Mouse (Mus musculus): ENCODE measurements around the gene Mtmr11. TPM values are rescaled to one million over a fixed set of nuclear protein-coding genes. Genes with fewer than 3 reads are reported as not detected.

Gene Mtmr11
- polyA plus RNA-seq, 1 experiment, result 4.6 TPM

DNA sequence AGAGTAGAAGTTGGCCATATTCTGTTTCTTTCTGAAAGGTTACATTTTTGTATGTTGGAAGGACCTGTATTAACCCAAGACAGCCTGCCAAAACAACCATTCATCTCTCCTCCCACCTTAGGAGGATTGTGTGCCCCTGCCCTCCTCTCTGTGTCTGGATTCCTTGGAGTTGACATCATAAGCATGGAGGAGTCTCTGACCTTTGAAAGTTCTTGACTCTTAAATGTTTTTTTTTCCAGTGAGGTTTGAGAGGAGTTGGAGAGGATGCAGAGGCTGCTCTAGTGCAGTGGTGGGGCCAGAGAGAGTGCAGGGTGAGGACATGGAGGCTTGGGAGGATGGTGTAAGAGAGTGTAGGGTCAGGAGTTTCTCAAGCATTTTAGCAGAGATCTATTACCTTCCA lies 33.7 kb upstream of the Mtmr11 start:
- Histone ChIP-seq H3K36me3 (ENCODE audit: control insufficient read depth, insufficient read depth) (peaks cover 3% of the 10 kb centered on the region), H3ac (ENCODE audit: control insufficient read depth, insufficient read length) (no peak overlapping the region), H3K79me2 (ENCODE audit: control insufficient read depth, insufficient read depth) (peaks cover 78% of the 10 kb centered on the region), H3K27me3 (ENCODE audit: control insufficient read depth, insufficient read depth, insufficient read length) (no peaks in the 10 kb centered on the region), H3K4me2 (ENCODE audit: low read depth) (peak overlapping the region; percentile 8), H3K4me3 (no peak overlapping the region)
- TF ChIP-seq POLR2A (IDR thresholded peaks at IDR 0.05; ENCODE audit: insufficient read length, low read depth) (no peak), REST (IDR thresholded peaks at IDR 0.05; ENCODE audit: insufficient read depth, insufficient read length) (no peak), E2F4 (IDR thresholded peaks at IDR 0.05; ENCODE audit: insufficient read depth) (no peak), MYOD1 (IDR thresholded peaks at IDR 0.05; ENCODE audit: control insufficient read depth in 1 of 3, insufficient read length in 2 of 3, low read depth in 2 of 3) (no peak), CEBPB (IDR thresholded peaks at IDR 0.05; ENCODE audit: insufficient read depth, poor library complexity, severe bottlenecking) (no peak)

DNA sequence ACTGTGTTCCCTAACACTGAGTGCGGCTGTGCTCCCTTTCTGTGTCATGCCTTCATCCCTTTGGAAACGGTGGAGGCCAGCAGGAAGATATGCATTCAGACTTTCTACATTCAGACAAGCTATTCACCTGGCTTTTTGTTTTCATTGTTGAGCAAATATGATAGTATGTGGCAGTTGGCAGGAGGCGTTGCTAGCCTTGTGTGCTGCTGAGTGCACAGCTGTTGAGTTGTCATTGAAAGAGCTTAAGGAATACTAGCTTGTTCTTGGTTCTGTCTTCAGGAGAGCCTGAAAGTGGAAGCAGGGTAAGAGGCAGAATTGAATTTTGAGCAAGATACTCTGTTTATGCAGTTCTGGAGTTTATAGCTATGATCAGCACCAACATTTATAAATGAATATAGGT lies 29.3 kb upstream of the Mtmr11 start:
- Histone ChIP-seq H3ac (ENCODE audit: control insufficient read depth, insufficient read length) (no peak overlapping the region), H3K79me2 (ENCODE audit: control insufficient read depth, insufficient read depth) (peaks cover 57% of the 10 kb centered on the region), H3K36me3 (ENCODE audit: control insufficient read depth, insufficient read depth) (peaks cover 18% of the 10 kb centered on the region), H3K27me3 (ENCODE audit: control insufficient read depth, insufficient read depth, insufficient read length) (no peaks in the 10 kb centered on the region), H3K4me3 (no peak overlapping the region), H3K4me2 (ENCODE audit: low read depth) (no peak overlapping the region)
- TF ChIP-seq TCF3 (IDR thresholded peaks at IDR 0.05; ENCODE audit: insufficient read length, low read depth) (no peak), SRF (IDR thresholded peaks at IDR 0.05; ENCODE audit: control insufficient read depth, insufficient read length, low read depth) (no peak), MYOD1 (IDR thresholded peaks at IDR 0.05; ENCODE audit: control insufficient read depth in 1 of 3, insufficient read length in 2 of 3, low read depth in 2 of 3) (peak in 2 of 3 experiments; percentile 59 to 64), MYOG (IDR thresholded peaks at IDR 0.05; ENCODE audit: control insufficient read depth in 1 of 3, insufficient read depth in 1 of 3, insufficient read length in 2 of 3, low read depth in 2 of 3) (peak in 1 of 3 experiments; percentile 24)

DNA sequence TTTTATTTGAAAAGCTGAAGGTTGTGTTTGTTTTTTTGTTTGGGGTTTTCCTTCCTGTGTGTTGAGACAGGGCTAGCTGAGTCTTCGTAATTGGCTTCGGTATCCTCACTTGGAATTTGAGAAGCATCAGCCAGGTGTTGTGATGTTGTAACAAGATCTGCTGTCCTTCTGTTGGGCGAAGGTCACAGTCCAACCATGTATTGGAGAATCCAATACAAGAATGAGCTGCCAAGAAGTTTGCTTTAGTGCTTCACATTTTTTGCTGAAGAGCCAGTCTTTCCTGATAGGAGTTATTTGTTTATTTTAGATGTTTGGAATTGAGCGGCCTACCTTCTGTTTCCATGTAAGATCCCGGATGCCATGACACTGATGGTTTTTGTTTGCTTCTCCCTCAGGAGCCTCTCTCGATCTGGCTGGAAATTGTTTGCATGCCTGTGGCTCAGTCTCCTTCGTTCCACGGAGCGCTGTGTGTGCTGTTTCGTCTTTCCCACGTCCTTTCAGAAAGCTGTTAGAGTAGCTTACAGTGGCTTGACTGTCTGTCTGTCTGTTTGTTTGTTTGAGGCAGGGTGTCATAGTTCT lies 28.4 kb upstream of the Mtmr11 start:
- TF ChIP-seq MYOG (IDR thresholded peaks at IDR 0.05; ENCODE audit: control insufficient read depth in 1 of 3, insufficient read depth in 1 of 3, insufficient read length in 2 of 3, low read depth in 2 of 3), result no peak
- TF ChIP-seq POLR2AphosphoS2 (IDR thresholded peaks at IDR 0.05; ENCODE audit: insufficient read length, low read depth), result no peak
- TF ChIP-seq TCF3 (IDR thresholded peaks at IDR 0.05; ENCODE audit: insufficient read length, low read depth), result no peak
- TF ChIP-seq REST (IDR thresholded peaks at IDR 0.05; ENCODE audit: insufficient read depth, insufficient read length), result no peak
- no peak for TF ChIP-seq USF1 (IDR thresholded peaks at IDR 0.05; ENCODE audit: low read depth)
- no peak for TF ChIP-seq E2F4 (IDR thresholded peaks at IDR 0.05; ENCODE audit: insufficient read depth)
- TF ChIP-seq TCF12 (IDR thresholded peaks at IDR 0.05; ENCODE audit: insufficient read depth, poor library complexity, severe bottlenecking), result no peak
- TF ChIP-seq MYOD1 (IDR thresholded peaks at IDR 0.05; ENCODE audit: control insufficient read depth in 1 of 3, insufficient read length in 2 of 3, low read depth in 2 of 3), result no peak
- TF ChIP-seq MAX (IDR thresholded peaks at IDR 0.05; ENCODE audit: low read depth), result no peak
- no peak for TF ChIP-seq SRF (IDR thresholded peaks at IDR 0.05; ENCODE audit: control insufficient read depth, insufficient read length, low read depth)
- TF ChIP-seq CEBPB (IDR thresholded peaks at IDR 0.05; ENCODE audit: insufficient read depth, poor library complexity, severe bottlenecking), result no peak
- no peak for TF ChIP-seq POLR2A (IDR thresholded peaks at IDR 0.05; ENCODE audit: insufficient read length, low read depth)
- H3K4me3 ChIP-seq, result no peak overlapping the region
- H3K79me2 ChIP-seq (ENCODE audit: control insufficient read depth, insufficient read depth), result peaks cover 57% of the 10 kb centered on the region
- H3K4me2 ChIP-seq (ENCODE audit: low read depth), result peak overlapping the region; percentile 39
- H3ac ChIP-seq (ENCODE audit: control insufficient read depth, insufficient read length), result no peak overlapping the region
- H3K36me3 ChIP-seq (ENCODE audit: control insufficient read depth, insufficient read depth), result peaks cover 27% of the 10 kb centered on the region
- H3K27me3 ChIP-seq (ENCODE audit: control insufficient read depth, insufficient read depth, insufficient read length), result no peaks in the 10 kb centered on the region

DNA sequence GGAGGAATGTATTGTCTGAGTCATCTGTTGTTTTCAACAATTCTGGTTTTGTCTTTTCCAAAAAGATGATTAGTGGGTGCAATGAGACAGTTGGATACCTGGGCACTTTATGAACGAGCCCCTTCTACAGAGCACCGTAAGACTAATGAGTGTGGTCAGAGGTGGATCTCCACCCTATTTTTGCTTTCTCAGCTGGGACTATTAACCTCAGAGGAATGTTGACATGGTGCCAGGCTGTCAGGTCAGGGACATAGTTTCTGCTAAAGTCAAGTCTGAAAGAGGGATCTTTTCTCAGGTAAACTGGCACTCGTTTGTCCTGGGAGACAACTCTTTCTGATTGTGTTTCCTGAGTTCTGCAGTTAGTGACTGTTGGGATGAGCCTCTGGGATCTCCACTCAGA lies 26.8 kb upstream of the Mtmr11 start:
- no peak for TF ChIP-seq MYOG (IDR thresholded peaks at IDR 0.05; ENCODE audit: control insufficient read depth in 1 of 3, insufficient read depth in 1 of 3, insufficient read length in 2 of 3, low read depth in 2 of 3)
- TF ChIP-seq CEBPB (IDR thresholded peaks at IDR 0.05; ENCODE audit: insufficient read depth, poor library complexity, severe bottlenecking), result no peak
- TF ChIP-seq SRF (IDR thresholded peaks at IDR 0.05; ENCODE audit: control insufficient read depth, insufficient read length, low read depth), result no peak
- no peak for TF ChIP-seq TCF3 (IDR thresholded peaks at IDR 0.05; ENCODE audit: insufficient read length, low read depth)
- TF ChIP-seq E2F4 (IDR thresholded peaks at IDR 0.05; ENCODE audit: insufficient read depth), result no peak
- no peak for TF ChIP-seq MAX (IDR thresholded peaks at IDR 0.05; ENCODE audit: low read depth)
- no peak for TF ChIP-seq POLR2A (IDR thresholded peaks at IDR 0.05; ENCODE audit: insufficient read length, low read depth)
- no peak for TF ChIP-seq USF1 (IDR thresholded peaks at IDR 0.05; ENCODE audit: low read depth)
- TF ChIP-seq MYOD1 (IDR thresholded peaks at IDR 0.05; ENCODE audit: control insufficient read depth in 1 of 3, insufficient read length in 2 of 3, low read depth in 2 of 3), result no peak
- TF ChIP-seq TCF12 (IDR thresholded peaks at IDR 0.05; ENCODE audit: insufficient read depth, poor library complexity, severe bottlenecking), result no peak
- Histone ChIP-seq H3ac (ENCODE audit: control insufficient read depth, insufficient read length) (no peak overlapping the region), H3K27me3 (ENCODE audit: control insufficient read depth, insufficient read depth, insufficient read length) (no peaks in the 10 kb centered on the region), H3K4me3 (no peak overlapping the region), H3K36me3 (ENCODE audit: control insufficient read depth, insufficient read depth) (peaks cover 34% of the 10 kb centered on the region), H3K79me2 (ENCODE audit: control insufficient read depth, insufficient read depth) (peaks cover 41% of the 10 kb centered on the region), H3K4me2 (ENCODE audit: low read depth) (peak overlapping the region; percentile 13)

- Histone ChIP-seq H3K4me3 (no peak overlapping the region), H3K79me2 (ENCODE audit: control insufficient read depth, insufficient read depth) (no peaks in the 10 kb centered on the region), H3K36me3 (ENCODE audit: control insufficient read depth, insufficient read depth) (peaks cover 71% of the 10 kb centered on the region), H3K4me2 (ENCODE audit: low read depth) (no peak overlapping the region), H3K27me3 (ENCODE audit: control insufficient read depth, insufficient read depth, insufficient read length) (no peaks in the 10 kb centered on the region), H3ac (ENCODE audit: control insufficient read depth, insufficient read length) (no peak overlapping the region)
- no peak for TF ChIP-seq TCF12 (IDR thresholded peaks at IDR 0.05; ENCODE audit: insufficient read depth, poor library complexity, severe bottlenecking)
- TF ChIP-seq CEBPB (IDR thresholded peaks at IDR 0.05; ENCODE audit: insufficient read depth, poor library complexity, severe bottlenecking), result no peak
- TF ChIP-seq POLR2AphosphoS2 (IDR thresholded peaks at IDR 0.05; ENCODE audit: insufficient read length, low read depth), result no peak
- TF ChIP-seq SRF (IDR thresholded peaks at IDR 0.05; ENCODE audit: control insufficient read depth, insufficient read length, low read depth), result no peak
- no peak for TF ChIP-seq POLR2A (IDR thresholded peaks at IDR 0.05; ENCODE audit: insufficient read length, low read depth)
- TF ChIP-seq MAX (IDR thresholded peaks at IDR 0.05; ENCODE audit: low read depth), result no peak
- no peak for TF ChIP-seq MYOD1 (IDR thresholded peaks at IDR 0.05; ENCODE audit: control insufficient read depth in 1 of 3, insufficient read length in 2 of 3, low read depth in 2 of 3)
- no peak for TF ChIP-seq REST (IDR thresholded peaks at IDR 0.05; ENCODE audit: insufficient read depth, insufficient read length)
Measured at GRCm38 (mm10) chr3:96147950-96148349, 13.9 kb upstream of the Mtmr11 start.

Data from myocyte (in vitro differentiated cells).